Mouse (Mus musculus) embryonic fibroblast, embryonic 13.5 days (primary cell): ENCODE measurements around the gene Mill2.

Experiments
- CTCF ChIP-seq: IDR thresholded peaks from 2 replicates; pipeline ENCODE4 v1.5.1; 2011; ENCODE audit warnings: mild to moderate bottlenecking, control low read depth, low read length, moderate library complexity, borderline replicate concordance; ENCODE audit not compliant: insufficient read depth
- POLR2A ChIP-seq: IDR thresholded peaks from 2 replicates; pipeline ENCODE4 v1.6.1; 2011; ENCODE audit warnings: low read depth, mild to moderate bottlenecking, control low read depth, low read length, moderate library complexity

DNA sequence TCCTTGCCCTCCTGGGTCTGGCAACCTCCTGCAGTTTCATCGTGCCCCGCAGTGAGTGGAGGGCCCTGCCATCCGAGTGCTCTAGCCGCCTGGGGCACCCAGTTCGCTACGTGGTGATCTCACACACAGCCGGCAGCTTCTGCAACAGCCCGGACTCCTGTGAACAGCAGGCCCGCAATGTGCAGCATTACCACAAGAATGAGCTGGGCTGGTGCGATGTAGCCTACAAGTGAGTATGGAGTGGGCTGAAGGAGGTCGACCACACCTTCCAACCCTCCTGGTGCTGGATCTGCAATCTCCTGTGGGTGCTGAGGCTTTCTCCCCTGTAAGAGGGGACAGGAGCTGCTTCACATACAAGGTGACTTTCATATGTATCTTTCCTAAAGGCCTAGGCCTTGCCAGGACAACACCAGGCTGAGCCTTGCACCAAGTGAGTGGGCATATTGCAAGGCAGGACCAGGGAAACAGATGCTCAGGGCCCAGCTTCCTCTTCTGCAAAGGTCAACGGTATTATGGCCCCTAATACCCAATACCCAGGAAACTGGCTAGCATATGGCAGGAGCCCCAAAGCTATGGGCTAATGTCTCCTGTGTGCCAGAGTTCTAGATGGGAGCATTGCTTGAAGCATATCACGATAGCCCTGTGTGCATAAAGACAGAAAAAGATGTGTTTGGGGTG, 45.1 kb downstream of the Mill2 start:
- no peak for TF ChIP-seq CTCF
- no peak for TF ChIP-seq POLR2A
